Mouse (Mus musculus) megakaryocyte, embryonic 14.5 days (primary cell): ENCODE measurements around the gene Pomc.

Source experiments
- FLI1 ChIP-seq: IDR thresholded peaks from 2 replicates; pipeline ENCODE4 v1.6.1; 2012; ENCODE audit warnings: low read length, inconsistent platforms, mixed read lengths
- GATA1 ChIP-seq: IDR thresholded peaks from 3 replicates; pipeline ENCODE4 v1.6.1; 2012; ENCODE audit warnings: mixed read lengths, low read length, inconsistent platforms, borderline replicate concordance

DNA sequence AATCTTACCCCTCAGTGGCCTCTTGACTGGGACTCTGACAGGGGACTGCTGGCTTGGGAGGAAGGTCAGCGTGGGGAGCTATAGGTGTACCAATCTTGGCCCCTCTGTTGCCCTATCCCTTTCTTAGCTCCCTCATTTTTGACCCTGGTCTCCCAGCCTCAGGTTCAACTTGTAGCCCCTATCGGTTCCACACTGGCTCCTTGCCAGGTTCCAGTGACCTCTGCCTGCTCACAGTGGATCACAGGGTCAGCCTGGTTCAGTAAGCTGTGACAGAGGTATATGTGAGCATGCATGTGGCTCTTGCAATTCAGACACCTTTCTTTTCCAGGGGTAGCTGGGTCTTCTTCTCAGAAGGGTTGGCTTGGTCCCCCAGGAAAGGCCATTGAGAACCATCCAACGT, 38.9 kb upstream of the Pomc start:
- TF ChIP-seq GATA1 (no peak), FLI1 (no peak)
